Mouse (Mus musculus) kidney, postnatal 0 days (tissue): Measurements from ENCODE around the gene Car15. TPM values are rescaled to one million over a fixed set of nuclear protein-coding genes. Genes with fewer than 3 reads are reported as not detected.

ENCODE experiments used
- ATAC-seq: fragments of 200-750 bp; cut with Nextera tagmentation; replicated peaks from 2 replicates; pipeline ENCODE4 v1.8.0; 2017; ENCODE audit warnings: low read depth, moderate number of reproducible peaks, moderate TSS enrichment, moderate library complexity; ENCODE audit not compliant: low FRiP score
- DNase-seq: peaks from one replicate; pipeline ENCODE4 v3.0.0-alpha.2; 2016; ENCODE audit warnings: low spot score
- H3K27ac ChIP-seq: fragments of 300-500 bp; sonication (generic); 2 replicates; pipeline ENCODE4 v1.5.1; 2014; ENCODE audit warnings: mild to moderate bottlenecking
- H3K27me3 ChIP-seq: fragments of 300-500 bp; sonication (generic); 2 replicates; pipeline ENCODE4 v1.6.1; 2014; ENCODE audit warnings: low read length, mixed read lengths; ENCODE audit not compliant: insufficient read depth
- H3K36me3 ChIP-seq: fragments of 300-500 bp; sonication (generic); 2 replicates; pipeline ENCODE4 v1.6.1; 2014; ENCODE audit warnings: low read length, mixed read lengths; ENCODE audit not compliant: insufficient read depth
- H3K4me1 ChIP-seq: fragments of 300-500 bp; sonication (generic); replicated peaks from 2 replicates; pipeline ENCODE4 v1.6.1; 2014; ENCODE audit warnings: antibody characterized with exemption, low read length, mixed read lengths; ENCODE audit not compliant: insufficient read depth
- H3K4me2 ChIP-seq: fragments of 300-500 bp; sonication (generic); 2 replicates; pipeline ENCODE4 v1.6.1; 2014; ENCODE audit warnings: mild to moderate bottlenecking, low read length, moderate library complexity, mixed read lengths
- H3K4me3 ChIP-seq: fragments of 300-500 bp; sonication (generic); replicated peaks from 2 replicates; pipeline ENCODE4 v1.5.1; 2014; ENCODE audit warnings: low read depth, low read length
- H3K9ac ChIP-seq: fragments of 300-500 bp; sonication (generic); 2 replicates; pipeline ENCODE4 v1.6.1; 2014; ENCODE audit warnings: low read depth, low read length
- H3K9me3 ChIP-seq: fragments of 300-500 bp; sonication (generic); replicated peaks from 2 replicates; pipeline ENCODE4 v1.6.1; 2016; ENCODE audit warnings: low read length, inconsistent platforms, mixed read lengths
- CTCF ChIP-seq: IDR thresholded peaks from 2 replicates; pipeline ENCODE4 v1.5.1; 2016; ENCODE audit warnings: antibody characterized with exemption, low read depth, mild to moderate bottlenecking, moderate library complexity
- WGBS: fragments of 180-500 bp; shearing (Covaris S2); extraction: QIAGEN DNeasy Blood & Tissue Kit; methylation state at CpG from one replicate; pipeline ENCODE4 v1.1.7; 2014; 5-methylcytosine and 5-hydroxymethylcytosine counted together
- polyA plus RNA-seq: library from polyadenylated mRNA; unstranded; fragments of >200 nt; fragmentation: Nextera tagmentation; extraction: Ambion mirVana; gene quantifications from 2 replicates; pipeline ENCODE4 v1.2.1, GENCODE M21; 2015

Car15 gene
- polyA plus RNA-seq, 1 experiment from 2014 or later = 147 TPM

GRCm38 (mm10) chr16:17830385-17831178, 7.6 kb downstream of the Car15 start:
- H3K27ac ChIP-seq = no peak overlapping the region
- 56% methylated on average over 10 of the region's 10 CpGs for WGBS
- ATAC-seq (peak; percentile 50), DNase-seq (peak; percentile 25)
- H3K4me2 ChIP-seq = no peak overlapping the region
- no peak overlapping the region for H3K9ac ChIP-seq
- no peak overlapping the region for H3K4me3 ChIP-seq
- TF ChIP-seq CTCF = no peak
- H3K4me1 ChIP-seq = peaks cover 3% of the 10 kb centered on the region; the same call in 1 of the 2 replicates
- H3K36me3 ChIP-seq = no peaks in the 10 kb centered on the region
- H3K27me3 ChIP-seq = peaks cover 45% of the 10 kb centered on the region
- H3K9me3 ChIP-seq = no peaks in the 10 kb centered on the region

DNA sequence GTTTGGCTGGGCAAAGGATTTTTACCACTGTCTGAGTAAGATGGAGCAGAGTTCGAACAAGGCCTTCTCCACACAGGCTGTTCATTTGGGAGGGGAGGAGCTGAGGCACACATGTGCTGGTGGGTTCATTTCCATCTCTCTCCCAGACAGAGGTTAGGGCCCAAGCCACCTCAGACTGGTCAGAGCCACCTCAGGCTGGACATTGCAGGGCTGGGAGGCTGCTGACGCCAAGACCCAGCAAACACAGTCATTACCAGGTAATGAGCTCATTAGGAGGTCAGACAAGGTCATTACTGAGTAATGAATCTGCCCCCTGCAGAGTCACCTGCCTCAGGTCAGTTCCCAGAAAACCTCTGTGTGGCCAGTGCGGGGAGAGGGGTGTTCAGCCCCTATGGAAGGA, 9.3 kb downstream of the Car15 start:
- Histone ChIP-seq H3K9ac (no peak overlapping the region), H3K27ac (no peak overlapping the region), H3K4me3 (no peak overlapping the region), H3K27me3 (peaks cover 28% of the 10 kb centered on the region), H3K4me2 (no peak overlapping the region), H3K4me1 (peaks cover 3% of the 10 kb centered on the region; the same call in 1 of the 2 replicates), H3K36me3 (no peaks in the 10 kb centered on the region), H3K9me3 (no peaks in the 10 kb centered on the region)
- no peak for DNase-seq
- ATAC-seq = peak; percentile 69; the same call in 1 of the 2 replicates
- 66% methylated on average over 3 of the region's 3 CpGs for WGBS
- TF ChIP-seq CTCF = no peak

GRCm38 (mm10) chr16:17828229-17828628, 9.9 kb downstream of the Car15 start:
- no peak overlapping the region for H3K4me2 ChIP-seq
- no peak overlapping the region for H3K9ac ChIP-seq
- ATAC-seq = no peak
- DNase-seq = no peak
- H3K9me3 ChIP-seq = no peaks in the 10 kb centered on the region
- 84% methylated on average over 2 of the region's 2 CpGs for WGBS
- H3K27ac ChIP-seq = no peak overlapping the region
- no peak for TF ChIP-seq CTCF
- no peaks in the 10 kb centered on the region for H3K36me3 ChIP-seq
- H3K4me3 ChIP-seq = no peak overlapping the region
- H3K4me1 ChIP-seq = peaks cover 3% of the 10 kb centered on the region; the same call in 1 of the 2 replicates
- H3K27me3 ChIP-seq = peaks cover 22% of the 10 kb centered on the region

GRCm38 (mm10) chr16:17826500-17826899, 11.7 kb downstream of the Car15 start:
- Histone ChIP-seq H3K4me3 (no peak overlapping the region), H3K9ac (no peak overlapping the region), H3K36me3 (no peaks in the 10 kb centered on the region), H3K4me2 (no peak overlapping the region), H3K4me1 (no peaks in the 10 kb centered on the region), H3K27ac (no peak overlapping the region), H3K27me3 (peaks cover 5% of the 10 kb centered on the region), H3K9me3 (no peaks in the 10 kb centered on the region)
- ATAC-seq (no peak), DNase-seq (no peak)
- WGBS = 52% methylated on average over 2 of the region's 2 CpGs
- TF ChIP-seq CTCF = no peak

- Histone ChIP-seq H3K27ac (no peak overlapping the region), H3K4me3 (no peak overlapping the region), H3K4me1 (peaks cover 7% of the 10 kb centered on the region; the same call in 1 of the 2 replicates), H3K9me3 (no peaks in the 10 kb centered on the region), H3K27me3 (peaks cover 4% of the 10 kb centered on the region; the same call in 1 of the 2 replicates), H3K36me3 (no peaks in the 10 kb centered on the region), H3K9ac (no peak overlapping the region), H3K4me2 (no peak overlapping the region)
- no peak for ATAC-seq
- no peak for DNase-seq
- no peak for TF ChIP-seq CTCF
- WGBS = 87% methylated on average over 8 of the region's 8 CpGs
Measured at GRCm38 (mm10) chr16:17816528-17816927, 21.6 kb downstream of the Car15 start.

DNA sequence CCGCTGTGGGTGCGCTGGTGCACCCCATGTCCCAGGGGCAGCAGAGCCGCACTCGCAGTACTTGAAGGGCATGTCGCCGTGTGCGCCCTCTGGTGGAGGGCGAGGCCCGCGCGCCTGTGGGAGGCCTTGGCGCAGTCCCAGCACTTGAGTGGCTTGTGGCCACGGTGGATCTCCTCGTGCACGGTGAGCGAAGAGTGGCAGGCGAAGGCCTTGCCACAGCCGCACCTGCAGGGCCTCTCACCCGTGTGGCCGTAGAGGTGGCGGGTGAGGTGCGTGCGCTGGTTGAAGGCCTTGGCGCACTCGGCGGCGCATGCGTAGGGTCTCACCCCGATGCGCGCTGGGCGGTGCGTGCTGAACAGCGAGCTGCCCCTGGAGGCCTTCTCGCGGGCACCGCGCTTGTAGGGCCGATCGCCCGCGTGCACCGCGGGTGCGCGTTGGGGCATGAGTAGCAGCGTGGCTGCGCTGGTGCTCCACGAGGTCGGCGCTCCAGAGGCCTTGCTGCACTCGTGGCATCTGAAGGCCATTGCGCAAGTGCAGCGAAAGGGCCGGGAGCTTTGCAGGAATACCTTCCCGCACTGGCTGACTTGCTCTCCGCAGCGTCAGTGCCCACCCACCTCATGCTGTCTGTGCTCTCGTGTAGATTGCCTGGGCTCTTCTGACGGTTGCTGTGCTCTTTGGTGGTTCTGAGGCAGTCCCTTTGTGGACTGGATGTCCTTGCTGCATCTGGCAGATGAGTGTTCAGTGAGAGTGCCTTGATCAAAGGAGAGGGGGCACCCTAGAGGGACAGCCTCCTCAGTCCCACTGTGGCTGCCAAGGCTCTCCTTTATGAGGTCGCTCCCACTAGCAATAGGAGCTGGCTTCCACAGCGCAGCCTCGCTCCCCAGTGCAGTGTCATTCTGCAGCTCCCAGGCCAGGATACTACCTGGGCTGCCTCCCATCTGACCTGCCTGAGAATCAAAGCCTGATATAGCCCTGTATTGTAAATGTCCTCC, 22.5 kb downstream of the Car15 start:
- H3K9ac ChIP-seq = peak overlapping the region; percentile 51; the same call in 1 of the 2 replicates
- peak; percentile 68 for DNase-seq
- peak; percentile 75 for ATAC-seq
- no peaks in the 10 kb centered on the region for H3K36me3 ChIP-seq
- H3K27me3 ChIP-seq = peaks cover 4% of the 10 kb centered on the region; the same call in 1 of the 2 replicates
- WGBS = 3% methylated on average over 54 of the region's 63 CpGs
- H3K9me3 ChIP-seq = no peaks in the 10 kb centered on the region
- peak overlapping the region; percentile 64 for H3K4me2 ChIP-seq
- peak; percentile 86 for TF ChIP-seq CTCF
- peaks cover 7% of the 10 kb centered on the region; the same call in 1 of the 2 replicates for H3K4me1 ChIP-seq
- H3K4me3 ChIP-seq = peak overlapping the region; percentile 31
- H3K27ac ChIP-seq = no peak overlapping the region
